Mouse (Mus musculus) erythroblast, embryonic 14.5 days (primary cell): Measurements from ENCODE around the gene Oasl2.

Experiments
- GATA1 ChIP-seq: IDR thresholded peaks from 2 replicates; pipeline ENCODE4 v1.6.1; 2012; ENCODE audit warnings: low read length, inconsistent platforms, mixed read lengths
- TAL1 ChIP-seq: IDR thresholded peaks from 3 replicates; pipeline ENCODE4 v1.6.1; 2012; ENCODE audit warnings: low read length, inconsistent platforms, mixed read lengths

DNA sequence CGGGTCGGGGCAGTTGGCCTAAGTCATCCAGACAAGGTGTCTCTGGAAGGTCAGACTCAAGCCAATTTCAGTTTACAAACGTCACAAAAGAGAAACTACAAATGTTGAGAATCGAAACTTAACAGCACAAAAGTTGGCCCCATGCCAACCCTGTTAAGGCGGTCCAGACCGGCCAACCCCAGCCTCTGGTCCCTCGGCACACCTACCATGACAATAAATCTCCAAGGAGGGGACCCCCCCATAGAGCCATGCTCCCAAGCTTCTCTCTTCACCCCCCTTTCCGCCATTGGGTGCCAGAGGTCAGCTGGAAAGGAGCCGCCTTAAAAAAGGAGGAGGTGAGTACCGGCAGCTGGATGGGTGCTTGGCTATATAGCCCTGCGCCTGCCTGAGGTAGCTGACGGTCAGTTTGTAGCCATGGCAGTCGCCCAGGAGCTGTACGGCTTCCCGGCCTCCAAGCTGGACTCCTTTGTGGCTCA, 26.3 kb downstream of the Oasl2 start, which contains the start of gene Oasl1:
- TF ChIP-seq GATA1 (no peak), TAL1 (no peak)
